Mouse (Mus musculus) MEL (cell line): Measurements from ENCODE around the gene Dolpp1. TPM values are rescaled to one million over a fixed set of nuclear protein-coding genes. Genes with fewer than 3 reads are reported as not detected.

ENCODE experiments used
- DNase-seq: peaks from one replicate; pipeline ENCODE4 v3.0.0; 2011; ENCODE audit warnings: low read depth, low spot score
- H3K27ac ChIP-seq: 2 replicates; pipeline ENCODE4 v1.5.1; 2012; ENCODE audit warnings: low read depth, mild to moderate bottlenecking, control low read depth, low read length, moderate library complexity; ENCODE audit not compliant: control insufficient read depth
- H3K27me3 ChIP-seq, 2 experiments: fragments of 150-350 bp in 1 of 2; sonication (generic) in 1 of 2; 2 replicates each; pipeline ENCODE4 v1.6.1; 2012; ENCODE audit warnings: low read length in 2 of 2, mild to moderate bottlenecking in 2 of 2, improper control_type of control experiment in 1 of 2, moderate library complexity in 1 of 2; ENCODE audit not compliant: insufficient read depth in 2 of 2, control insufficient read depth in 1 of 2
- H3K36me3 ChIP-seq, 2 experiments: 2 replicates each; pipeline ENCODE4 v1.6.1; 2012 to 2014; ENCODE audit warnings: low read length in 2 of 2, improper control_type of control experiment in 1 of 2, inconsistent platforms in 1 of 2, mild to moderate bottlenecking in 1 of 2; ENCODE audit not compliant: insufficient read depth in 2 of 2, control insufficient read depth in 1 of 2
- H3K4me1 ChIP-seq, 2 experiments: fragments of 150-350 bp in 1 of 2; sonication (generic) in 1 of 2; 2 replicates each; pipeline ENCODE4 v1.6.1; 2012; ENCODE audit warnings: low read length in 2 of 2, improper control_type of control experiment in 1 of 2, mild to moderate bottlenecking in 1 of 2; ENCODE audit not compliant: insufficient read depth in 2 of 2, control insufficient read depth in 1 of 2
- H3K4me3 ChIP-seq, 2 experiments: fragments of 150-350 bp in 1 of 2; sonication (generic) in 1 of 2; 2 replicates each; pipeline ENCODE4 v1.5.1; 2012; ENCODE audit warnings: low read depth in 2 of 2, low read length in 2 of 2, mild to moderate bottlenecking in 2 of 2, moderate library complexity in 2 of 2, control low read depth in 1 of 2, improper control_type of control experiment in 1 of 2; ENCODE audit not compliant: control insufficient read depth in 1 of 2, insufficient read depth in 1 of 2
- H3K79me2 ChIP-seq: 2 replicates; pipeline ENCODE4 v1.6.1; 2012; ENCODE audit warnings: mild to moderate bottlenecking, low read length, moderate library complexity; ENCODE audit not compliant: control insufficient read depth, poor library complexity, insufficient read depth
- H3K9ac ChIP-seq: 2 replicates; pipeline ENCODE4 v1.6.1; 2012; ENCODE audit warnings: low read depth, mild to moderate bottlenecking, control low read depth, low read length, moderate library complexity; ENCODE audit not compliant: control insufficient read depth, poor library complexity, severe bottlenecking
- H3K9me3 ChIP-seq: fragments of 150-350 bp; sonication (generic); replicated peaks from 2 replicates; pipeline ENCODE4 v1.6.1; 2012; ENCODE audit warnings: mild to moderate bottlenecking, low read length, improper control_type of control experiment, moderate library complexity; ENCODE audit not compliant: insufficient read depth
- CTCF ChIP-seq, 3 experiments: IDR thresholded peaks in 2 of 3; conservative IDR thresholded peaks in 1 of 3; 2 replicates each; pipeline ENCODE4 v1.5.1; 2011 to 2012; ENCODE audit warnings: low read length in 3 of 3, low read depth in 2 of 3, mild to moderate bottlenecking in 2 of 3, improper control_type of control experiment in 1 of 3, inconsistent platforms in 1 of 3, mixed read lengths in 1 of 3, moderate library complexity in 1 of 3; ENCODE audit not compliant: control insufficient read depth in 1 of 3, insufficient read depth in 1 of 3, poor library complexity in 1 of 3, severe bottlenecking in 1 of 3
- EP300 ChIP-seq, 2 experiments: IDR thresholded peaks; 2 replicates each; pipeline ENCODE4 v1.6.1; 2011; ENCODE audit warnings: improper control_type of control experiment in 2 of 2, low read length in 2 of 2, low read depth in 1 of 2, mild to moderate bottlenecking in 1 of 2
- GABPA ChIP-seq: IDR thresholded peaks from 2 replicates; pipeline ENCODE4 v1.6.1; 2012; ENCODE audit warnings: low read depth, mild to moderate bottlenecking, inconsistent platforms, low read length, improper control_type of control experiment, moderate library complexity
- GATA1 ChIP-seq: IDR thresholded peaks from 2 replicates; pipeline ENCODE4 v1.6.1; 2011; ENCODE audit warnings: low read depth, low read length, improper control_type of control experiment
- MAX ChIP-seq: IDR thresholded peaks from 2 replicates; pipeline ENCODE4 v1.6.1; 2011; ENCODE audit warnings: low read length, improper control_type of control experiment
- MEF2A ChIP-seq: IDR thresholded peaks from 2 replicates; pipeline ENCODE4 v1.6.1; 2014; ENCODE audit warnings: low read depth, mild to moderate bottlenecking, inconsistent platforms, low read length, improper control_type of control experiment; ENCODE audit not compliant: poor library complexity, insufficient replicate concordance, severe bottlenecking; ENCODE audit errors: extremely low read depth
- MYB ChIP-seq: IDR thresholded peaks from 2 replicates; pipeline ENCODE4 v1.6.1; 2011; ENCODE audit warnings: mild to moderate bottlenecking, low read depth, low read length, improper control_type of control experiment
- NELFE ChIP-seq: IDR thresholded peaks from 2 replicates; pipeline ENCODE4 v1.6.1; 2011; ENCODE audit warnings: low read depth, low read length, improper control_type of control experiment
- NRF1 ChIP-seq: IDR thresholded peaks from 2 replicates; pipeline ENCODE4 v1.6.1; 2014; ENCODE audit warnings: low read depth, mild to moderate bottlenecking, inconsistent platforms, low read length, improper control_type of control experiment, moderate library complexity; ENCODE audit not compliant: poor library complexity, insufficient read depth, severe bottlenecking
- POLR2A ChIP-seq, 2 experiments: IDR thresholded peaks; 2 replicates each; pipeline ENCODE4 v1.6.1; 2011 to 2012; ENCODE audit warnings: low read length in 2 of 2, mild to moderate bottlenecking in 2 of 2, control low read depth in 1 of 2, improper control_type of control experiment in 1 of 2, low read depth in 1 of 2, moderate library complexity in 1 of 2; ENCODE audit not compliant: control insufficient read depth in 1 of 2, insufficient read depth in 1 of 2, poor library complexity in 1 of 2
- POLR2AphosphoS5 ChIP-seq: IDR thresholded peaks from 2 replicates; pipeline ENCODE4 v1.6.1; 2012; ENCODE audit warnings: low read depth, borderline replicate concordance, mild to moderate bottlenecking, inconsistent platforms, low read length, moderate library complexity, mixed read lengths
- RAD21 ChIP-seq: IDR thresholded peaks from 2 replicates; pipeline ENCODE4 v1.6.1; 2011; ENCODE audit warnings: mild to moderate bottlenecking, low read depth, low read length, improper control_type of control experiment
- RCOR1 ChIP-seq: IDR thresholded peaks from 2 replicates; pipeline ENCODE4 v1.6.1; 2012; ENCODE audit warnings: low read depth, mild to moderate bottlenecking, inconsistent platforms, low read length, improper control_type of control experiment
- TAL1 ChIP-seq: IDR thresholded peaks from 2 replicates; pipeline ENCODE4 v1.6.1; 2012; ENCODE audit warnings: mild to moderate bottlenecking, inconsistent platforms, low read length, moderate library complexity, mixed read lengths
- TCF12 ChIP-seq: IDR thresholded peaks from 2 replicates; pipeline ENCODE4 v1.6.1; 2014; ENCODE audit warnings: low read depth, mild to moderate bottlenecking, inconsistent platforms, low read length, improper control_type of control experiment, moderate library complexity
- USF1 ChIP-seq: IDR thresholded peaks from 2 replicates; pipeline ENCODE4 v1.6.1; 2014; ENCODE audit warnings: low read depth, mild to moderate bottlenecking, inconsistent platforms, low read length, improper control_type of control experiment, moderate library complexity
- ZC3H11A ChIP-seq: IDR thresholded peaks from 2 replicates; pipeline ENCODE4 v1.6.1; 2012; ENCODE audit warnings: low read depth, mild to moderate bottlenecking, inconsistent platforms, low read length, improper control_type of control experiment
- polyA plus RNA-seq, 2 experiments: library from polyadenylated mRNA; stranded (reverse) in 1 of 2; unstranded in 1 of 2; fragments of >175 nt in 1 of 2; fragments of >200 nt in 1 of 2; gene quantifications; 2 replicates each; pipeline versions ENCODE4 v1.2.1 to v1.2.4; 2012; ENCODE audit warnings: low replicate concordance in 2 of 2, low read depth in 1 of 2; ENCODE audit not compliant: insufficient read length in 2 of 2, insufficient read depth in 1 of 2, missing spikeins in 1 of 2
- total RNA-seq: library from RNA; depleted of rRNA; stranded (reverse); fragments of 300-350 nt; gene quantifications from 2 replicates; pipeline ENCODE4 v1.2.3, GENCODE M21; 2012

The Dolpp1 gene
- total and polyA plus RNA-seq, 3 experiments, result 28.0 to 37.5 TPM; not detected in 1

DNA sequence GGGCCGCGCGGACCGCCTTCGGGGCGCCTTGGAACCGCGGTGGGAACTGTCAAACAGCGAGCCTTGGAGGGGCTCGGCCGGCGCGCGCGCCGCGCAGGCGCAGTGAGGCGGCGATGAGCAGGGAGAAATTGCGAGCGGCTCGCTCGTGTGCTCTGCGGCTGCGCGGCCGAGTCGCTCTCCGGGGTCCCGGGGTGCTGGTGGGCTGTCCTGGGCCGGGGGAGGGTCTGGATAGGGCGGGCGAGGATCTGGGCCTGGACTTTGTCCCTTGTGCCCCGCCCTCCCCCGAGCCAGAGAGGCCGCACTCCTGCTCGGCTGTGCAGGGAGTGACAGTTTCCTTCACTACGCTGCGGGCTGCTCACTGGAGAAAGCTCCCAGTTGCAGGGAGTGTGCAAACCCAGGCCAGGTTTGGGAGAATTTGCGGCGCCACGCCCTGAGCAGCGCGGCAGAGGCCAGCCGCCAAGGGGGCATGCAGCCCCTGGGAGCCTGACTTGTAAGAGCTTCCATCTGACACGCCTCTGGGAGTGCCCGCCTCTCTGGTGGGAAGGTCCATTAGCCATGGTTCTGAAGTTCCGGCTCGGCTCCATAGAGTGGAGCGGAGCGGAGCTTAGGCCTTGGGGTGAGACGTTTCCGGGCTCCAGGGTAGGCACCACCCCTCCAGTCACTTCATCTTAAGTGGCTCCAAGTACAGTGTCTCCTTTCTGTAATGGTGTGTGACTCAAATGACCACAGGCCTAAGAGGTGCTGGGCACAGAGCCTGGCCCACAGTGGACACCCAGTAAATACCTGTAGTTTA is 719 bp downstream of the Dolpp1 start (continued):
- TF ChIP-seq CTCF (IDR thresholded peaks at IDR 0.05 in 2 of 3, conservative IDR thresholded peaks at IDR 0.05 in 1 of 3; ENCODE audit: control insufficient read depth in 1 of 3, insufficient read depth in 1 of 3, low read depth in 2 of 3, low read length in 3 of 3, poor library complexity in 1 of 3, severe bottlenecking in 1 of 3) (0 out of 6 replicates have a peak, but pooled peaks of 1 of the 3 experiments have one; percentile 2), POLR2A (IDR thresholded peaks at IDR 0.05; ENCODE audit: control insufficient read depth in 1 of 2, insufficient read depth in 1 of 2, low read depth in 1 of 2, low read length in 2 of 2, poor library complexity in 1 of 2) (no peak; a peak in 2 of 4 replicates), MEF2A (no peak), RAD21 (no peak)

DNA sequence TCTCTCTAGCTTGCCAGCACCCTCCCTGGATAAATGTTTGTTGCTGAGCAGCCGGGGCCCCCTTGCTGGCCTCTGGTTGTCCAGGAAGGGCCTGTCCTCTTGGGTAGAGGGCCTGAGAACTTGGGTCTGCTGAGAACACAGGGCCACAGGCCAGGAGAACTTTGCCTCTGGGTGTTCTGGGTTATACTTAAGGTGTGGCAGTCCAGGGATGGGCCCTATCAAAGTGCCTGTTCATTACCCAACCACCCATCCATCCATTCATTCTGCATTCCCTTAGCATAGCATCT is 1.3 kb downstream of the Dolpp1 start:
- H3K9me3 ChIP-seq, result no peaks in the 10 kb centered on the region
- peaks cover 11% of the 10 kb centered on the region for H3K79me2 ChIP-seq
- no peak overlapping the region for H3K27ac ChIP-seq
- TF ChIP-seq NELFE (no peak), MAX (no peak), EP300 (IDR thresholded peaks at IDR 0.05; ENCODE audit: low read depth in 1 of 2, low read length in 2 of 2) (no peak), MYB (no peak), GABPA (no peak), TAL1 (no peak), NRF1 (no peak), USF1 (no peak), ZC3H11A (no peak), POLR2AphosphoS5 (no peak), TCF12 (no peak), POLR2A (IDR thresholded peaks at IDR 0.05; ENCODE audit: control insufficient read depth in 1 of 2, insufficient read depth in 1 of 2, low read depth in 1 of 2, low read length in 2 of 2, poor library complexity in 1 of 2) (no peak), MEF2A (no peak), GATA1 (no peak), RCOR1 (no peak)
- peaks cover 0 to 3% of the 10 kb centered on the region in 2 experiments; a peak in 2 of 4 replicates for H3K36me3 ChIP-seq
- peak overlapping the region; percentile 77 to 83 for H3K4me3 ChIP-seq
- peak overlapping the region; percentile 89 for H3K9ac ChIP-seq
- H3K4me1 ChIP-seq, result peaks cover 0 to 6% of the 10 kb centered on the region in 2 experiments; a peak in 2 of 4 replicates
- DNase-seq, result no peak
- no peaks in the 10 kb centered on the region for H3K27me3 ChIP-seq
